Mouse (Mus musculus): ENCODE measurements at regions not wholly inside any gene's neighbourhood (a gene's known extent, or its start where the extent isn't known, plus 50 kb on each side); places are given as distances from the start of the nearest gene placed in this dataset.

- no peak overlapping the region for H3K27ac ChIP-seq (ENCODE audit: control insufficient read depth, low read depth, low read length)
- no peaks in the 10 kb centered on the region for H3K36me3 ChIP-seq (ENCODE audit: control insufficient read depth in 1 of 2, insufficient read depth in 2 of 2, low read length in 2 of 2)
- H3K4me1 ChIP-seq (ENCODE audit: control insufficient read depth in 1 of 2, insufficient read depth in 2 of 2, low read length in 2 of 2) = no peaks in the 10 kb centered on the region
- no peak for DNase-seq (ENCODE audit: low read depth, low spot score)
- H3K9me3 ChIP-seq (replicated peaks; ENCODE audit: insufficient read depth, low read length) = no peaks in the 10 kb centered on the region
- no peaks in the 10 kb centered on the region for H3K27me3 ChIP-seq (ENCODE audit: control insufficient read depth in 1 of 2, insufficient read depth in 2 of 2, low read length in 2 of 2)
- H3K79me2 ChIP-seq (ENCODE audit: control insufficient read depth, insufficient read depth, low read length, poor library complexity) = no peaks in the 10 kb centered on the region
- H3K4me3 ChIP-seq (ENCODE audit: control insufficient read depth in 1 of 2, insufficient read depth in 1 of 2, low read depth in 2 of 2, low read length in 2 of 2) = no peak overlapping the region
- TF ChIP-seq E2F4 (IDR thresholded peaks at IDR 0.05; ENCODE audit: borderline replicate concordance, low read depth, low read length) (no peak), ZNF384 (IDR thresholded peaks at IDR 0.05; ENCODE audit: low read depth, low read length) (no peak), MAFK (IDR thresholded peaks at IDR 0.05; ENCODE audit: borderline replicate concordance, low read depth, low read length) (no peak), UBTF (IDR thresholded peaks at IDR 0.05; ENCODE audit: borderline replicate concordance, insufficient read depth, low read depth, low read length) (no peak), GABPA (IDR thresholded peaks at IDR 0.05; ENCODE audit: low read depth, low read length) (no peak)
- no peak overlapping the region for H3K9ac ChIP-seq (ENCODE audit: control insufficient read depth, low read depth, low read length, poor library complexity, severe bottlenecking)
Measured at GRCm38 (mm10) chr4:39644849-39645248, 194.8 kb downstream of the 1700009N14Rik start.

DNA sequence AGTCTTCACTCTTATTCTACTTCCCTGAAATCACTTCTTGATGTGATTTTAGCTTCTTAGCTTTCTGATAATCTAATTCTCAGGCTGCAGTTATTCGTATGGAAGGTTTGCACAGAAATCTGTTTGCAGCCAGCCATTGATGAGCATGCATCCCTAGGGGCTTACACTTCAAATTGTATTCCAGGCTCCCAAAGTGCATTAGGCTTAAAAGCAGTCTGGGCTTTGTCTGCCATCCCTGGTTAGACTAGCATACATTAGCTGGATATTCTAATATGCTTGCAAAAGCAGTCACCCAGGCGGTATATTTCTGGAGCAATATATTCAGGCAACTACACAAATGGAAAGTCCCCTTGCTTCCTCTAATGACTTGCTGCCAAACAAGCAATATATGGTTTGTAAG is 210.4 kb downstream of the 1700009N14Rik start:
- Histone ChIP-seq H3K4me1 (ENCODE audit: control insufficient read depth in 1 of 2, insufficient read depth in 2 of 2, low read length in 2 of 2) (no peaks in the 10 kb centered on the region), H3K79me2 (ENCODE audit: control insufficient read depth, insufficient read depth, low read length, poor library complexity) (no peaks in the 10 kb centered on the region), H3K4me3 (ENCODE audit: control insufficient read depth in 1 of 2, insufficient read depth in 1 of 2, low read depth in 2 of 2, low read length in 2 of 2) (no peak overlapping the region), H3K36me3 (ENCODE audit: control insufficient read depth in 1 of 2, insufficient read depth in 2 of 2, low read length in 2 of 2) (no peaks in the 10 kb centered on the region), H3K9me3 (replicated peaks; ENCODE audit: insufficient read depth, low read length) (no peaks in the 10 kb centered on the region), H3K27me3 (ENCODE audit: control insufficient read depth in 1 of 2, insufficient read depth in 2 of 2, low read length in 2 of 2) (no peaks in the 10 kb centered on the region), H3K9ac (ENCODE audit: control insufficient read depth, low read depth, low read length, poor library complexity, severe bottlenecking) (no peak overlapping the region), H3K27ac (ENCODE audit: control insufficient read depth, low read depth, low read length) (no peak overlapping the region)
- no peak for TF ChIP-seq E2F4 (IDR thresholded peaks at IDR 0.05; ENCODE audit: borderline replicate concordance, low read depth, low read length)
- no peak for TF ChIP-seq USF1 (IDR thresholded peaks at IDR 0.05; ENCODE audit: low read depth, low read length)
- TF ChIP-seq EP300 (IDR thresholded peaks at IDR 0.05; ENCODE audit: low read depth in 1 of 2, low read length in 2 of 2) = no peak
- no peak for TF ChIP-seq MAZ (IDR thresholded peaks at IDR 0.05; ENCODE audit: low read depth, low read length)
- no peak for TF ChIP-seq ZMIZ1 (IDR thresholded peaks at IDR 0.05; ENCODE audit: low read depth, low read length)
- TF ChIP-seq MYB (IDR thresholded peaks at IDR 0.05; ENCODE audit: low read depth, low read length) = no peak
- no peak for TF ChIP-seq NELFE (IDR thresholded peaks at IDR 0.05; ENCODE audit: low read depth, low read length)
- no peak for TF ChIP-seq SMC3 (IDR thresholded peaks at IDR 0.05; ENCODE audit: low read depth, low read length)
- no peak for TF ChIP-seq MYC (IDR thresholded peaks at IDR 0.05; ENCODE audit: low read depth, low read length)
- no peak for TF ChIP-seq ZNF384 (IDR thresholded peaks at IDR 0.05; ENCODE audit: low read depth, low read length)
- no peak for TF ChIP-seq TBP (IDR thresholded peaks at IDR 0.05; ENCODE audit: low read depth, low read length)
- no peak for TF ChIP-seq CHD1 (IDR thresholded peaks at IDR 0.05; ENCODE audit: low read depth, low read length)
- no peak for TF ChIP-seq SIN3A (IDR thresholded peaks at IDR 0.05; ENCODE audit: low read length)
- DNase-seq (ENCODE audit: low read depth, low spot score) = no peak
